Mouse (Mus musculus): ENCODE measurements at regions not wholly inside any gene's neighbourhood (a gene's known extent, or its start where the extent isn't known, plus 50 kb on each side); places are given as distances from the start of the nearest gene placed in this dataset.

GRCm38 (mm10) chr13:5757176-5757575 is 104.1 kb upstream of the Klf6 start:
- TF ChIP-seq CTCF (IDR thresholded peaks at IDR 0.05; ENCODE audit: extremely low read depth, insufficient read depth, low read length) (no peak), POLR2A (IDR thresholded peaks at IDR 0.05; ENCODE audit: extremely low read depth, insufficient read depth, low read length) (no peak)
